Mouse (Mus musculus) bone marrow, adult 2 months (tissue): Measurements from ENCODE around the gene Fzd7. TPM values are rescaled to one million over a fixed set of nuclear protein-coding genes. Genes with fewer than 3 reads are reported as not detected.

ENCODE experiments used
- H3K27ac ChIP-seq: fragments of 200-500 bp; 2 replicates; pipeline ENCODE4 v1.5.1; 2012; ENCODE audit warnings: low read depth, mild to moderate bottlenecking, control low read depth, inconsistent platforms, low read length; ENCODE audit not compliant: control insufficient read depth, poor library complexity, insufficient read depth
- H3K4me1 ChIP-seq: fragments of 200-500 bp; 2 replicates; pipeline ENCODE4 v1.6.1; 2011; ENCODE audit warnings: low read length; ENCODE audit not compliant: control insufficient read depth, insufficient read depth
- H3K4me3 ChIP-seq: fragments of 200-500 bp; replicated peaks from 2 replicates; pipeline ENCODE3; 2011; ENCODE audit warnings: mild to moderate bottlenecking, low read depth, low read length, control low read depth; ENCODE audit not compliant: control insufficient read depth
- CTCF ChIP-seq: fragments of 200-500 bp; IDR thresholded peaks from 2 replicates; pipeline ENCODE4 v1.5.1; 2011; ENCODE audit warnings: low read length, control low read depth; ENCODE audit not compliant: control insufficient read depth, insufficient read depth
- POLR2A ChIP-seq: fragments of 200-500 bp; IDR thresholded peaks from 2 replicates; pipeline ENCODE4 v1.6.1; 2011; ENCODE audit warnings: low read depth, mild to moderate bottlenecking, control low read depth, low read length, borderline replicate concordance; ENCODE audit not compliant: control insufficient read depth
- WGBS: fragments of 180-500 bp; shearing (Covaris S2); methylation state at CpG from one replicate; pipeline ENCODE4 v1.1.7; 2018; 5-methylcytosine and 5-hydroxymethylcytosine counted together
- polyA plus RNA-seq: library from polyadenylated mRNA; stranded (reverse); fragments of >200 nt; gene quantifications from 2 replicates; pipeline ENCODE4 v1.2.4, GENCODE M21; 2011; ENCODE audit warnings: low replicate concordance; ENCODE audit not compliant: missing spikeins, insufficient read depth, insufficient read length

Gene Fzd7
- polyA plus RNA-seq, 1 experiment, result 3.3 TPM

- TF ChIP-seq POLR2A (no peak), CTCF (no peak)
- H3K4me1 ChIP-seq, result no peaks in the 10 kb centered on the region
- no peak overlapping the region for H3K4me3 ChIP-seq
- WGBS, result 71% methylated on average over 11 of the region's 11 CpGs
- H3K27ac ChIP-seq, result no peak overlapping the region
These were observed 38.1 kb downstream of the Fzd7 start for GRCm38 (mm10) chr1:59520226-59520837.

- Histone ChIP-seq H3K4me3 (no peak overlapping the region), H3K27ac (no peak overlapping the region), H3K4me1 (no peaks in the 10 kb centered on the region)
- TF ChIP-seq CTCF (no peak), POLR2A (no peak)
- 70% methylated on average over 1 of the region's 1 CpGs for WGBS
These were observed 40.2 kb downstream of the Fzd7 start for GRCm38 (mm10) chr1:59522456-59522855.

- 84% methylated on average over 5 of the region's 5 CpGs for WGBS
- TF ChIP-seq CTCF (no peak), POLR2A (no peak)
These were observed 41.2 kb downstream of the Fzd7 start for GRCm38 (mm10) chr1:59523378-59523958.

GRCm38 (mm10) chr1:59524071-59524470 lies 41.8 kb downstream of the Fzd7 start:
- Histone ChIP-seq H3K4me1 (no peaks in the 10 kb centered on the region), H3K4me3 (no peak overlapping the region), H3K27ac (no peak overlapping the region)
- TF ChIP-seq POLR2A, result no peak
- TF ChIP-seq CTCF, result no peak
- WGBS, result 78% methylated on average over 2 of the region's 2 CpGs

More at GRCm38 (mm10) chr1:59523378-59523958, 41.2 kb downstream of the Fzd7 start:
- Histone ChIP-seq H3K4me1 (no peaks in the 10 kb centered on the region), H3K4me3 (no peak overlapping the region), H3K27ac (no peak overlapping the region)

GRCm38 (mm10) chr1:59524759-59525158 lies 42.5 kb downstream of the Fzd7 start:
- TF ChIP-seq CTCF, result no peak
- Histone ChIP-seq H3K4me3 (no peak overlapping the region), H3K27ac (no peak overlapping the region), H3K4me1 (no peaks in the 10 kb centered on the region)
- WGBS, result 72% methylated on average over 3 of the region's 3 CpGs

GRCm38 (mm10) chr1:59527219-59527618 lies 45.0 kb downstream of the Fzd7 start:
- no peak for TF ChIP-seq CTCF
- no peak for TF ChIP-seq POLR2A
- Histone ChIP-seq H3K4me3 (no peak overlapping the region), H3K27ac (no peak overlapping the region), H3K4me1 (no peaks in the 10 kb centered on the region)
- 81% methylated on average over 6 of the region's 6 CpGs for WGBS

GRCm38 (mm10) chr1:59534976-59535810 lies 53.0 kb downstream of the Fzd7 start:
- Histone ChIP-seq H3K27ac (no peak overlapping the region), H3K4me1 (no peaks in the 10 kb centered on the region), H3K4me3 (no peak overlapping the region)
- no peak for TF ChIP-seq CTCF
- no peak for TF ChIP-seq POLR2A
- WGBS, result 72% methylated on average over 5 of the region's 5 CpGs

Other genes starting within 250 kb of the Fzd7 start
- gene Als2, start 245.2 kb upstream of the Fzd7 start, polyA plus RNA-seq, result 2.1 and 8.0 TPM in 2 replicates
- gene Cdk15, start 225.5 kb upstream of the Fzd7 start, polyA plus RNA-seq, result not detected in 2 replicates
- gene Gm973, start 33.8 kb downstream of the Fzd7 start, polyA plus RNA-seq, result 2.0 TPM in 1 of 2 replicates, not detected in the other
- 67.7 and 140 TPM in 2 replicates for gene Sumo1, start 188.4 kb downstream of the Fzd7 start, polyA plus RNA-seq
- 108 and 150 TPM in 2 replicates for gene Nop58, start 202.5 kb downstream of the Fzd7 start, polyA plus RNA-seq